Mouse (Mus musculus) heart, embryonic 12.5 days (tissue): Measurements from ENCODE around the gene Glis2. TPM values are rescaled to one million over a fixed set of nuclear protein-coding genes. Genes with fewer than 3 reads are reported as not detected.
A peak's percentile ranks its signal among the peaks of the same experiment; 100 is the strongest.
"Not testable (repeated sequence)": the region's sequence is repeated elsewhere in the genome, so short reads cannot be mapped to it uniquely, and the experiment has no call there.

ENCODE experiments used
- ATAC-seq: fragments of 200-750 bp; cut with Nextera tagmentation; 2 replicates; pipeline ENCODE4 v1.8.0; 2017; ENCODE audit warnings: moderate TSS enrichment, moderate library complexity; ENCODE audit not compliant: insufficient number of reproducible peaks, low FRiP score
- H3K27ac ChIP-seq: fragments of 300-500 bp; sonication (generic); 2 replicates; pipeline ENCODE4 v1.5.1; 2016; ENCODE audit warnings: mild to moderate bottlenecking, moderate library complexity; ENCODE audit not compliant: poor library complexity, severe bottlenecking
- H3K27me3 ChIP-seq: fragments of 300-500 bp; sonication (generic); replicated peaks from 2 replicates; pipeline ENCODE4 v1.6.1; 2016; ENCODE audit warnings: mild to moderate bottlenecking, moderate library complexity
- H3K36me3 ChIP-seq: fragments of 300-500 bp; sonication (generic); 2 replicates; pipeline ENCODE4 v1.6.1; 2016; ENCODE audit warnings: mild to moderate bottlenecking, moderate library complexity
- H3K4me1 ChIP-seq: fragments of 300-500 bp; sonication (generic); replicated peaks from 2 replicates; pipeline ENCODE4 v1.6.1; 2016; ENCODE audit warnings: mild to moderate bottlenecking
- H3K4me2 ChIP-seq: fragments of 300-500 bp; sonication (generic); 2 replicates; pipeline ENCODE4 v1.6.1; 2016; ENCODE audit warnings: mild to moderate bottlenecking, moderate library complexity
- H3K4me3 ChIP-seq: fragments of 300-500 bp; sonication (generic); 2 replicates; pipeline ENCODE4 v1.5.1; 2016; ENCODE audit warnings: mild to moderate bottlenecking
- H3K9ac ChIP-seq: fragments of 300-500 bp; sonication (generic); 2 replicates; pipeline ENCODE4 v1.6.1; 2016; ENCODE audit warnings: mild to moderate bottlenecking, moderate library complexity
- H3K9me3 ChIP-seq: fragments of 300-500 bp; sonication (generic); replicated peaks from 2 replicates; pipeline ENCODE4 v1.6.1; 2016; ENCODE audit warnings: mild to moderate bottlenecking, moderate library complexity
- WGBS: fragments of 180-500 bp; shearing (Covaris S2); methylation state at CpG from one replicate; pipeline ENCODE4 v1.1.7; 2016; 5-methylcytosine and 5-hydroxymethylcytosine counted together
- polyA plus RNA-seq: library from polyadenylated mRNA; unstranded; fragments of >200 nt; fragmentation: Nextera tagmentation; extraction: Ambion mirVana; gene quantifications from 2 replicates; pipeline ENCODE4 v1.2.1, GENCODE M21; 2016

Gene Glis2
- polyA plus RNA-seq, 1 experiment from 2014 or later = 24.9 TPM

DNA sequence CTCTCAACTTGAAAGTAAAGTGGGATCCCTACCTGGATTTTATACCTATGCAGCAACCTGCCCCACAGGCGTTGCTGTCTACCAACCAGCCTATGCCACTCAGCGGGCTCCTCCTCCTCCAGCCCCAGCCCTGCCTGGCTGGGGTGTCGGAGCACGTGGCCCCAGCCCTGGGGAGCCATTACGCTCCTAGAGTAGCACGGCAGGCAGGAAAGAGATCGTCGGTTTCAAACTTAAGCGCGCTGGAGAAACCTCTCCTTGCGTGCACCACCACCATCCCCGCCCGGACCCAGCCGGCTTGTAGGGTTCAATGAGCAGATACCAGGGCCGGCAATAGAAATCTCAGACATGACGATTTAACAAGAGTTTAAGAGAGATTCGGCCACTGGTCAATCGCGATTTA, 36.6 kb upstream of the Glis2 start:
- Histone ChIP-seq H3K36me3 (peaks cover 5% of the 10 kb centered on the region; the same call in 1 of the 2 replicates), H3K27ac (peak overlapping the region; percentile 91), H3K9me3 (no peaks in the 10 kb centered on the region), H3K9ac (peak overlapping the region; percentile 91), H3K27me3 (no peaks in the 10 kb centered on the region), H3K4me2 (peak overlapping the region; percentile 96), H3K4me3 (peak overlapping the region; percentile 86), H3K4me1 (peaks cover 28% of the 10 kb centered on the region)
- peak; percentile 73 for ATAC-seq
- WGBS = under 1% methylated on average over 19 of the region's 19 CpGs

- peaks cover 5% of the 10 kb centered on the region; the same call in 1 of the 2 replicates for H3K36me3 ChIP-seq
- H3K9me3 ChIP-seq = no peaks in the 10 kb centered on the region
- peak overlapping the region; percentile 96 for H3K4me2 ChIP-seq
- ATAC-seq = peak; percentile 93
- H3K4me3 ChIP-seq = peak overlapping the region; percentile 86
- H3K27me3 ChIP-seq = no peaks in the 10 kb centered on the region
- H3K4me1 ChIP-seq = peaks cover 23% of the 10 kb centered on the region
- under 1% methylated on average over 38 of the region's 38 CpGs for WGBS
- peak overlapping the region; percentile 91 for H3K9ac ChIP-seq
- H3K27ac ChIP-seq = peak overlapping the region; percentile 91
Observed at GRCm38 (mm10) chr16:4558384-4558979, 36.0 kb upstream of the Glis2 start.

DNA sequence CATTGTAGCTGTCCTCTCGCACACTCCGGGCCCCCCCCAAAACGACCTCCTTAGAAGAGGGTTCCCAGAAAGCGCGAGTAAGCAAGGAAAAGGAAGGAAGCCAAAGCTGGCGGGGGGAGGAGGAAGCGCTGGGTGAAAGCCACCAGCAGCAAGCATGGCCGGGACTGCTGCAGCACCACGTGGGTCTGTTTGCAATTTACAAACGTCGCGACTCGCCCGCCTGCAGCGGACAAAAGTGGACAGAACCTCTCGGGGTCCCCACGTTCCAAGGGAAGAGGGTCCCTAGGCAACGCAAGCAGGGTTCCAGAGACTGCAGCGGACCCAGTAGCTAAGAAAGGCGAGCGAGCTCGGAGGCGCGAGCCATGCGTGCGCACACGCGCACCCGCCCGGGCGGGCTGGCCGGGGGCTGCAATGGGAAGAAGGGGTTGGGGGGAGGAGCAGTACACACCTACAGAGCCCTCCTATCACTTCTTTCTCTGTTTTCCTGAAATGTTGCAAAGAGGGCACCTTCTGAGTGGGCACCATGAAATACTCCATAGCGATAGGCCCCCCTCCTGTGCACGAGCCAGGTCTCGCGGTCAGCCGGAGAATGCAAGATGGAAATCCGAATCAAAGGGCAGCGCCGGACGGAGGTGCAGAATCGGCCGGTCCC, 35.4 kb upstream of the Glis2 start:
- Histone ChIP-seq H3K27ac (peak overlapping the region; percentile 91), H3K4me1 (peaks cover 19% of the 10 kb centered on the region), H3K4me3 (peak overlapping the region; percentile 86), H3K9ac (peak overlapping the region; percentile 91), H3K36me3 (peaks cover 5% of the 10 kb centered on the region; the same call in 1 of the 2 replicates), H3K27me3 (no peaks in the 10 kb centered on the region), H3K4me2 (peak overlapping the region; percentile 96), H3K9me3 (no peaks in the 10 kb centered on the region)
- ATAC-seq = peak; percentile 44
- WGBS = under 1% methylated on average over 43 of the region's 43 CpGs

GRCm38 (mm10) chr16:4559715-4560144, 34.8 kb upstream of the Glis2 start, which contains the start of gene Tfap4:
Gene Tfap4 (minus strand): TSS chr16:4559854.
- H3K4me2 ChIP-seq = peak within 1 kb of the TSS; percentile 96

GRCm38 (mm10) chr16:4560145-4560952, 34.2 kb upstream of the Glis2 start:
- no peaks in the 10 kb centered on the region for H3K9me3 ChIP-seq
- ATAC-seq = peak; percentile 51
- H3K27me3 ChIP-seq = no peaks in the 10 kb centered on the region
- H3K4me2 ChIP-seq = peak overlapping the region; percentile 96
- H3K4me1 ChIP-seq = peaks cover 19% of the 10 kb centered on the region
- peak overlapping the region; percentile 91 for H3K9ac ChIP-seq
- WGBS = 1% methylated on average over 43 of the region's 43 CpGs
- H3K4me3 ChIP-seq = peak overlapping the region; percentile 86
- peaks cover 5% of the 10 kb centered on the region; the same call in 1 of the 2 replicates for H3K36me3 ChIP-seq
- peak overlapping the region; percentile 91 for H3K27ac ChIP-seq

More at GRCm38 (mm10) chr16:4559715-4560144, 34.8 kb upstream of the Glis2 start, which contains the start of gene Tfap4:
- H3K36me3 ChIP-seq = peaks cover 5% of the 10 kb centered on the region; the same call in 1 of the 2 replicates
- ATAC-seq = peak; percentile 45
- no peaks in the 10 kb centered on the region for H3K9me3 ChIP-seq
- peak within 1 kb of the TSS; percentile 91 for H3K9ac ChIP-seq
- WGBS = under 1% methylated on average over 17 of the region's 17 CpGs
- peak within 1 kb of the TSS; percentile 86 for H3K4me3 ChIP-seq
- H3K27ac ChIP-seq = peak within 1 kb of the TSS; percentile 91
- peaks cover 19% of the 10 kb centered on the region for H3K4me1 ChIP-seq
- no peaks in the 10 kb centered on the region for H3K27me3 ChIP-seq

DNA sequence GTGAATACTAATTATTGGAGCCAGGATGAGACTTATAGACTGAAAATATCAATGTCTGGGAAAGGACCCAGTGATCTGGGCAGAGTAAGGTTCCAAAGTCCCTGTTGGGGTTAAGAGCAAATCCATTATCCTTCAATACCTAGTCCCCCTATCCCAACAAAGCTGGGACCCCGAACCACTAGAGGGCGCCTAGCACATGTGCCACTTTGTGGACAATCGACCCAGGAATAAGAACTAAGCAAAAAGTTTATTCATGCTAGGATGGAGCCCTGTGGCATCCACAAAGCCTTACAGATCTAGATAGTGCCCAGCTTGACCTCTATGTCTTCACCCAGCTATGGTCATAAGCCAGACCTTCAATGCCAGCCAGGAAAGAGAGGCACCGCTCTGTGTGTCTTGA, 26.6 kb upstream of the Glis2 start:
- H3K36me3 ChIP-seq = no peaks in the 10 kb centered on the region
- no peak overlapping the region for H3K27ac ChIP-seq
- no peaks in the 10 kb centered on the region for H3K9me3 ChIP-seq
- H3K4me1 ChIP-seq = peaks cover 10% of the 10 kb centered on the region
- no peaks in the 10 kb centered on the region for H3K27me3 ChIP-seq
- no peak overlapping the region for H3K9ac ChIP-seq
- ATAC-seq = 0 out of 2 replicates have a peak, but pooled peaks have one; percentile 37
- 18% methylated on average over 4 of the region's 4 CpGs for WGBS
- no peak overlapping the region for H3K4me3 ChIP-seq
- H3K4me2 ChIP-seq = no peak overlapping the region

GRCm38 (mm10) chr16:4570737-4571136, 23.8 kb upstream of the Glis2 start:
- H3K9ac ChIP-seq = no peak overlapping the region
- H3K4me3 ChIP-seq = no peak overlapping the region
- no peak for ATAC-seq
- H3K4me1 ChIP-seq = peaks cover 10% of the 10 kb centered on the region
- WGBS = 47% methylated on average over 4 of the region's 4 CpGs
- H3K27me3 ChIP-seq = no peaks in the 10 kb centered on the region
- no peaks in the 10 kb centered on the region for H3K36me3 ChIP-seq
- H3K27ac ChIP-seq = no peak overlapping the region
- no peaks in the 10 kb centered on the region for H3K9me3 ChIP-seq
- H3K4me2 ChIP-seq = no peak overlapping the region

- Histone ChIP-seq H3K4me3 (no peak overlapping the region), H3K9me3 (no peaks in the 10 kb centered on the region), H3K27me3 (no peaks in the 10 kb centered on the region), H3K9ac (no peak overlapping the region), H3K27ac (no peak overlapping the region), H3K36me3 (no peaks in the 10 kb centered on the region), H3K4me2 (no peak overlapping the region), H3K4me1 (peaks cover 14% of the 10 kb centered on the region)
- WGBS = 56% methylated on average over 2 of the region's 2 CpGs
- ATAC-seq = no peak
Observed at GRCm38 (mm10) chr16:4576038-4576437, 18.5 kb upstream of the Glis2 start.

DNA sequence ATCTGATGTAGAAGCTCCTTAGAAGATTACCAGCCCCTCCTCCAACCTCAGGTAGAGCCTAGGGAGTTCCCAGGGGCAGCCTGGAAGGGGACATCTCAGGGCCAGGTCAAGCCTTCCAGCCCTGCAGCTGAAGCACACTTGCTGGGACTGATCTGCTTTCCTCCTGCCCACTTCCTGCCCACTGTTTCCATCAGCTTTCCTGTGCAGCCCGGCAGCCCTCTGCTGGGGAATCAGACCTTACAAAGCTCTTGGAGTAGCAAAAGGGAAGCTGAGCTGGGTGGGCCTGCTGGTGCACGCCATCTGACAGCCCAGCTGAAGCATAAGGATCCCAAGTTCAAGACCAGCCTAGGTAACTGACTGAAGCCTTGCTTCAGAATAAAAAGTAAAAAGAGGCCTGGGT, 17.6 kb upstream of the Glis2 start:
- no peak overlapping the region for H3K4me3 ChIP-seq

DNA sequence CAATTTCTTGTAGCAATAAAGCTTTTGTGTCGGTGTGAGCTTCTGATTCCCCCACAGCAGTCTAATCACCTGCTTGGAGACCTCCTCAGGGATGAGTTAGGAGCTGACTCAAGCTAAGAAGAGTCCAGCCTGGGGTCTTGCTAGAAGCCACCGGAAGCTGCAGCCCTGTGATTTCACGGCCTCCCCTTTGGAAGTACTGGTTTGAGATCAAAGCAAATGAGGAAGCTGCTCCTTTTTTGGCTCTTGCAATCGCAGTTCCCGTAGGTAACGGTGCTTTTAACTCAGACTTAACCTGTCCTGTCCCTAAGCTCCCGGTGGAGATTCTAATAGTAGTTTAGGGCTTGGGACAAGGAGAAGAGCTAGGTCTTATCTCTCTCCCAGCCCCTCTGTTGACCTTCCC, 15.9 kb upstream of the Glis2 start:
- no peak overlapping the region for H3K9ac ChIP-seq
- no peaks in the 10 kb centered on the region for H3K9me3 ChIP-seq
- 52% methylated on average over 7 of the region's 7 CpGs for WGBS
- ATAC-seq = no peak
- no peak overlapping the region for H3K4me2 ChIP-seq
- H3K4me3 ChIP-seq = no peak overlapping the region
- peaks cover 12% of the 10 kb centered on the region; the same call in 1 of the 2 replicates for H3K4me1 ChIP-seq
- H3K27me3 ChIP-seq = no peaks in the 10 kb centered on the region
- no peak overlapping the region for H3K27ac ChIP-seq
- H3K36me3 ChIP-seq = no peaks in the 10 kb centered on the region

More for the DNA sequence above, 17.6 kb upstream of the Glis2 start:
- 40% methylated on average over 2 of the region's 2 CpGs for WGBS
- ATAC-seq = 0 out of 2 replicates have a peak, but pooled peaks have one; percentile 25
- Histone ChIP-seq H3K9ac (no peak overlapping the region), H3K27me3 (no peaks in the 10 kb centered on the region), H3K36me3 (no peaks in the 10 kb centered on the region), H3K9me3 (no peaks in the 10 kb centered on the region), H3K4me2 (no peak overlapping the region), H3K27ac (no peak overlapping the region), H3K4me1 (peaks cover 10% of the 10 kb centered on the region; the same call in 1 of the 2 replicates)

DNA sequence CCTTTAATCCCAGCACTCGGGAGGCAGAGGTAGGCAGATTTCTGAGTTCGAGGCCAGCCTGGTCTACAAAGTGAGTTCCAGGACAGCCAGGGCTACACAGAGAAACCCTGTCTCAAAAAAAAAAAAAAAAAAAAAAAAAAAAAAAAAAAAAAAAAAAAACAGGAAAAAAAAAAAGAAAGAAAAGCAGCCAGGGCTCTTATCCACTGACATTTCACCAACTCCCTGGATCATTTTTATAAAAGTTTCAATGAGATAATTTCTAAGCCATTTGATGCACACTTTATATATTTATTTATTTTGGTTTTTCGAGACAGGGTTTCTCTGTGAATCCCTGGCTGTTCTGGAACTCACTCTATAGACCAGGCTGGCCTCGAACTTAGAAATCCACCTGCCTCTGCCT, 13.3 kb upstream of the Glis2 start:
- H3K4me3 ChIP-seq, H3K9me3 ChIP-seq, H3K36me3 ChIP-seq, H3K4me2 ChIP-seq, H3K27me3 ChIP-seq, H3K9ac ChIP-seq, H3K27ac ChIP-seq, ATAC-seq: not testable (repeated sequence)
- WGBS = 80% methylated on average over 4 of the region's 4 CpGs
- H3K4me1 ChIP-seq = peaks cover 22% of the 10 kb centered on the region
